Mouse (Mus musculus): ENCODE results near the gene Dzip3. TPM values are rescaled to one million over a fixed set of nuclear protein-coding genes. Genes with fewer than 3 reads are reported as not detected.

Dzip3 gene
- total and polyA plus RNA-seq, 3 experiments: 22.4 to 22.8 TPM; not detected in 1

- Histone ChIP-seq H3K4me1 (ENCODE audit: control insufficient read depth in 1 of 2, insufficient read depth in 2 of 2, low read length in 2 of 2) (no peaks in the 10 kb centered on the region), H3K79me2 (ENCODE audit: control insufficient read depth, insufficient read depth, low read length, poor library complexity) (no peaks in the 10 kb centered on the region), H3K27ac (ENCODE audit: control insufficient read depth, low read depth, low read length) (no peak overlapping the region), H3K4me3 (ENCODE audit: control insufficient read depth in 1 of 2, insufficient read depth in 1 of 2, low read depth in 2 of 2, low read length in 2 of 2) (no peak overlapping the region), H3K9ac (ENCODE audit: control insufficient read depth, low read depth, low read length, poor library complexity, severe bottlenecking) (no peak overlapping the region), H3K9me3 (replicated peaks; ENCODE audit: insufficient read depth, low read length) (no peaks in the 10 kb centered on the region), H3K27me3 (ENCODE audit: control insufficient read depth in 1 of 2, insufficient read depth in 2 of 2, low read length in 2 of 2) (no peaks in the 10 kb centered on the region), H3K36me3 (ENCODE audit: control insufficient read depth in 1 of 2, insufficient read depth in 2 of 2, low read length in 2 of 2) (peaks cover 0 to 16% of the 10 kb centered on the region in 2 experiments; a peak in 1 of 4 replicates)
- peak; percentile 55 for DNase-seq (ENCODE audit: low read depth, low spot score)
- TF ChIP-seq ZNF384 (IDR thresholded peaks at IDR 0.05; ENCODE audit: low read depth, low read length): peak; percentile 97
- TF ChIP-seq ZC3H11A (IDR thresholded peaks at IDR 0.05; ENCODE audit: low read depth, low read length): peak; percentile 56
- TF ChIP-seq TAL1 (IDR thresholded peaks at IDR 0.05; ENCODE audit: low read length): no peak
- peak; percentile 42 for TF ChIP-seq SMC3 (IDR thresholded peaks at IDR 0.05; ENCODE audit: low read depth, low read length)
- peak; percentile 81 for TF ChIP-seq RAD21 (IDR thresholded peaks at IDR 0.05; ENCODE audit: low read depth, low read length)
- peak in 2 of 3 experiments; percentile 35 to 66; a peak in 3 of 6 replicates for TF ChIP-seq CTCF (IDR thresholded peaks at IDR 0.05 in 2 of 3, conservative IDR thresholded peaks at IDR 0.05 in 1 of 3; ENCODE audit: control insufficient read depth in 1 of 3, insufficient read depth in 1 of 3, low read depth in 2 of 3, low read length in 3 of 3, poor library complexity in 1 of 3, severe bottlenecking in 1 of 3)
These were observed 52.2 kb downstream of the Dzip3 start for GRCm38 (mm10) chr16:48941805-48942204.

- Histone ChIP-seq H3K27ac (ENCODE audit: control insufficient read depth, low read depth, low read length) (no peak overlapping the region), H3K9ac (ENCODE audit: control insufficient read depth, low read depth, low read length, poor library complexity, severe bottlenecking) (no peak overlapping the region), H3K9me3 (replicated peaks; ENCODE audit: insufficient read depth, low read length) (no peaks in the 10 kb centered on the region), H3K36me3 (ENCODE audit: control insufficient read depth in 1 of 2, insufficient read depth in 2 of 2, low read length in 2 of 2) (peaks cover 0 to 24% of the 10 kb centered on the region in 2 experiments; a peak in 2 of 4 replicates), H3K79me2 (ENCODE audit: control insufficient read depth, insufficient read depth, low read length, poor library complexity) (no peaks in the 10 kb centered on the region), H3K4me1 (ENCODE audit: control insufficient read depth in 1 of 2, insufficient read depth in 2 of 2, low read length in 2 of 2) (no peaks in the 10 kb centered on the region; a peak in 1 of 4 replicates), H3K27me3 (ENCODE audit: control insufficient read depth in 1 of 2, insufficient read depth in 2 of 2, low read length in 2 of 2) (no peaks in the 10 kb centered on the region), H3K4me3 (ENCODE audit: control insufficient read depth in 1 of 2, insufficient read depth in 1 of 2, low read depth in 2 of 2, low read length in 2 of 2) (no peak overlapping the region)
- no peak for DNase-seq (ENCODE audit: low read depth, low spot score)
- TF ChIP-seq GABPA (IDR thresholded peaks at IDR 0.05; ENCODE audit: low read depth, low read length) (no peak), USF1 (IDR thresholded peaks at IDR 0.05; ENCODE audit: low read depth, low read length) (peak; percentile 52; the same call in 1 of the 2 replicates), TCF12 (IDR thresholded peaks at IDR 0.05; ENCODE audit: low read depth, low read length) (peak; percentile 28; the same call in 1 of the 2 replicates)
These were observed 70.2 kb downstream of the Dzip3 start for GRCm38 (mm10) chr16:48923724-48924123.

GRCm38 (mm10) chr16:48913206-48913605 is 80.8 kb downstream of the Dzip3 start:
- no peaks in the 10 kb centered on the region for H3K27me3 ChIP-seq (ENCODE audit: control insufficient read depth in 1 of 2, insufficient read depth in 2 of 2, low read length in 2 of 2)
- DNase-seq (ENCODE audit: low read depth, low spot score): no peak
- H3K27ac ChIP-seq (ENCODE audit: control insufficient read depth, low read depth, low read length): no peak overlapping the region
- TF ChIP-seq POLR2AphosphoS5 (IDR thresholded peaks at IDR 0.05; ENCODE audit: borderline replicate concordance, low read depth, low read length) (no peak), MYB (IDR thresholded peaks at IDR 0.05; ENCODE audit: low read depth, low read length) (no peak), UBTF (IDR thresholded peaks at IDR 0.05; ENCODE audit: borderline replicate concordance, insufficient read depth, low read depth, low read length) (no peak), MAFK (IDR thresholded peaks at IDR 0.05; ENCODE audit: borderline replicate concordance, low read depth, low read length) (no peak)
- no peaks in the 10 kb centered on the region for H3K9me3 ChIP-seq (replicated peaks; ENCODE audit: insufficient read depth, low read length)
- H3K9ac ChIP-seq (ENCODE audit: control insufficient read depth, low read depth, low read length, poor library complexity, severe bottlenecking): no peak overlapping the region
- no peak overlapping the region for H3K4me3 ChIP-seq (ENCODE audit: control insufficient read depth in 1 of 2, insufficient read depth in 1 of 2, low read depth in 2 of 2, low read length in 2 of 2)
- no peaks in the 10 kb centered on the region for H3K79me2 ChIP-seq (ENCODE audit: control insufficient read depth, insufficient read depth, low read length, poor library complexity)
- H3K4me1 ChIP-seq (ENCODE audit: control insufficient read depth in 1 of 2, insufficient read depth in 2 of 2, low read length in 2 of 2): peaks cover 13% of the 10 kb centered on the region in 2 experiments
- peaks cover 0 to 32% of the 10 kb centered on the region in 2 experiments; a peak in 2 of 4 replicates for H3K36me3 ChIP-seq (ENCODE audit: control insufficient read depth in 1 of 2, insufficient read depth in 2 of 2, low read length in 2 of 2)
